Mouse (Mus musculus) adrenal gland, postnatal 36 days (tissue): ENCODE measurements around the gene Tia1. TPM values are rescaled to one million over a fixed set of nuclear protein-coding genes. Genes with fewer than 3 reads are reported as not detected.
A peak's percentile ranks its signal among the peaks of the same experiment; 100 is the strongest.
"Not testable (repeated sequence)": the region's sequence is repeated elsewhere in the genome, so short reads cannot be mapped to it uniquely, and the experiment has no call there.

Source experiments
- DNase-seq, 2 experiments: peaks; one replicate each; pipeline ENCODE4 v3.0.0; 2021; ENCODE audit warnings: mixed read lengths in 1 of 2
- long read RNA-seq, 2 experiments: library from polyadenylated mRNA; stranded (forward); transcript quantifications; one replicate each; pipeline ENCODE4 v2.0.0; 2021; ENCODE audit warnings: borderline sequencing depth in 2 of 2
- total RNA-seq, 2 experiments: library from RNA; stranded (reverse); gene quantifications; 2 replicates each; pipeline ENCODE4 v1.2.3; 2021

Gene Tia1
- total RNA-seq = 10 to 100 TPM; 36.2 to 53.6 TPM
- long read RNA-seq, experiment 1, full-length matches to known transcripts = 14 of 22 reads
- long read RNA-seq, experiment 1, partial matches to known transcripts = 2 of 22 reads
- long read RNA-seq, experiment 1, other reads (novel, unspliced or antisense) = 6 of 22 reads
- long read RNA-seq, experiment 2, full-length matches to known transcripts = 5 of 9 reads
- long read RNA-seq, experiment 2, partial matches to known transcripts = 1 of 9 reads
- long read RNA-seq, experiment 2, other reads (novel, unspliced or antisense) = 3 of 9 reads

DNA sequence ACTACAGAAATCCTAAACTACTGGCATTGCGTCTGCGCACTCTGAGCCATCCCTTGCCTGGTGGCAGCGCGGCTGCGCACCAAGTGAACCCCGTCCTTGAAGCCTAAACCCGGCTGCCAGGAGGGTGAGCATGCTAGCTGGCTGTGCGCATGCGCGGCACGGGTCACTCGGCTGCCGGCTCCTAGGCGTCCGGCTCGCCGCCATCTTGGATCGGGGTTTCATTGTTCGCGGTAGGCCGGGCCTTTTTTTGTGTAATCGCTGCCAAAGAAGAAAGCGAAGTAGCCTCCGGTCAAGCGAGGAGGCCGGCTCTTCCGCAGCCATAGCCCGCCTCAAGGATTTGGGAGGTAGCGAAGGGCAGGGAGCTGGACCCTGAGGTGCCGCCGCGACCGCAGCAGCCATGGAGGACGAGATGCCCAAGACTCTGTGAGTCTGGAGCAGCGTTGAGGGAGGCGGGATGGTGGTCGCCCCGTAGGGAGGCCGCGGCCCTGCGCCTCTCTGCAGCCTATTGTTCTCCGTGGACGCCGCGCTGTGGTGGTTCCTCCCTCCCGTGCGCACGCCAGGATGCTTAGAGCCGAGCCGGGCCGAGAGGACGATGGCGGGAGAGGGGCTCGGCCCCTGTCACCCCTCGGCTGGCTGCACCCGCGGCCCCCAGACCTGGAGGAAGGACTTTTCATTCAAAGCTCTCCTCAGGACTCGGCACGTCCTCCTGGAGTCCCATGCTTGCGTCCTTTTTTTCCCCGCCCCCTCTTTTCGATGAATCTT, at the start of gene Tia1:
Gene Tia1 (plus strand): TSS at position 120 of the 762 bp plus-strand sequence.
- peak; percentile 99 for DNase-seq

DNA sequence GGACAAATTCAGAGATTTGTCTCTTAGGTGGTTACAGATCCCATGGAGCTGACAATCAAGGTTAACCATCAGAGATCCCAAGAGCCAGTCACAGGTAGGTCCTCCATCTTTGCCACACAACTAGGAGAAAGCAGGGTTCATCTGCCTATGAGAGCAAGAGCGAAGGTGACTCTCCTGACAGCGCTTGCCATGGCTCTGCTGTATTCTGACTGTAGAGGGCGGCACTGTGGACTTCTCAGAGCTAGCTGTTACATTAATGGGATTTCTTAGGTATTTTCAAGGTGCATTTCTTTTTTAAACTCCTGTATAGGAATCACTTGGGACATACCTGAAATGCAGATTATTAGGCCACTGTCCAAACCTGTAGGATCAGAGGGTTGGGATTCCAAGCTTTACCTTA, 49.1 kb upstream of the Tia1 start:
- DNase-seq = no peak

GRCm38 (mm10) chr6:86356956-86357355, 47.1 kb upstream of the Tia1 start:
- DNase-seq = no peak

- peak in 1 of 2 experiments; percentile 20 for DNase-seq
Observed at GRCm38 (mm10) chr6:86360691-86361090, 43.3 kb upstream of the Tia1 start.

- DNase-seq = no peak
Observed at GRCm38 (mm10) chr6:86361373-86361772, 42.6 kb upstream of the Tia1 start.

- DNase-seq = peak; percentile 80 to 84
Observed at GRCm38 (mm10) chr6:86364442-86365141, 39.4 kb upstream of the Tia1 start.

GRCm38 (mm10) chr6:86365371-86366124, 38.5 kb upstream of the Tia1 start, which contains the start of gene Fam136a:
Gene Fam136a (plus strand): TSS chr6:86365646.
- peak; percentile 97 to 98 for DNase-seq

- peak; percentile 88 to 89 for DNase-seq
Observed at GRCm38 (mm10) chr6:86366125-86366852, 37.7 kb upstream of the Tia1 start.

- DNase-seq = no peak
Observed at GRCm38 (mm10) chr6:86366853-86367249, 37.2 kb upstream of the Tia1 start.

DNA sequence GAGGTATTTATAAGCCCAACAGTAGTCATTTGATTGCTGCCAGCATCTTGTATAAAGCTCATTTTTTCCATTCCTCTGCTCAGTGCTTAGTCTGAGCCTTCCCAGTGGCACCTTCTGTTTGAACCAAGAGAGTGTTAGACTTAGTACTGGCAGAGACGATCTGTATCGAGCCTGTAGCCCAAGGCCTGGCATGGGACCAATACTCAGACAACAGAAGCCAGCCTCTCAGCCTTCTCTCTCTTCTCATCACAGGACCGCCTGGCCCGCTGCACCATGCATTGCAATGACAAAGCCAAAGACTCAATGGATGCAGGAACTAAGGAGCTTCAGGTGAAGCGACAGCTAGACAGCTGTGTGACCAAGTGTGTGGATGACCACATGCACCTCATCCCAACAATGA, 35.5 kb upstream of the Tia1 start:
- no peak for DNase-seq

DNA sequence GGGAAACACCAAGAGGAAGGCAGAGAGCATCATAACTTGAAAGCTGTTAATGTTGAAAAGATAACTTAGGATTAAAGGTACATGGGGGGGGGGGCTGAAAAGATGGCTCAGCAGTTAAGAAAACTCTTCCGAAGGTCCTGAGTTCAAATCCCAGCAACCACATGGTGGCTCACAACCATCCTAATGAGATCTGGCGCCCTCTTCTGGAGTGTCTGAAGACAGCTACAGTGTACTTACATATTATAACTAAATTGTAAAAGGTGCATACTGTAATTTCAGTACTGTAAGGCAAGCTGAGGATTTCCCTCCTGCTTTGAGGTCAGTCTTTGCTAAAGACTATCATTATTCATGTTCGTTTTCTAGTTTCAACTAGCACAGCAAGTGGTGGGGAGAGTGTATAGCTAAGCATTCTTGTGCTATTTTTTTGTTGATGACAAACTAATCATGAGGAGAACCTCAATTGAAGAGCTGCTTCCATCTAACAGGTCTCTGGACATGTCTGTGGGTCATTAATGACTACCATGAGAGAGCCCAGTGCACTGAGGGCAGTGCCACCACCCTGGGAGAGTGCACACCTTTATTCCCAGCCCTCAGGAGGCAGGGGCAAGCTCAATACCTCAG, 33.8 kb upstream of the Tia1 start:
- peak; percentile 22 to 27 for DNase-seq

DNA sequence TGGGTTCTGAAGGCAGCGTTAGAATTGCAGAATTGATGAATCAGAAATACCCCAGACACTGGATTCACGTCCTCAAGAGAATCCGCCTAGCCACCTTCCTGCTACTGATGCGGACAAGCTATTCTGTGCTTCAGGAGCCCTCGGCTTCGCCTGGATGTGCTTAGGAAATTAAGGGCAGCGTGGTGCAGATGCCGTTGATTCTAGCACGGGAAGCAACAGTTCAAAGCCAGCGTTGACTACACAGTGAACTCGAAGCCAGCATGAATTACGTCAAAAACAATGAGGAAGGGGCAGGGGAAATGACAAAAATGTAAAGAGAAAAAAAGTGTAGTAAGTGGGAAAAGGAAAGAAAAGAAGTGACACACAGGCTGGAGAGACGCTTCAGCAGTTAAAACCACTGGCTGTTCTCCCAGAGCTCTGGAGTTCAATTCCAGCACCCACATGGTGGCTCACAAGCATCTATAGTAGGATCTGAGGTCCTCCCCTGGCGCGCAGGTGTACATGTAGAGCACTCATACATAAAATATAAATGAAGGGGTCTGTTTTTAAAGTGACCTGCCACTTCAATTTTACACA, 33.2 kb upstream of the Tia1 start, which contains the start of gene Snrpg:
Gene Snrpg (plus strand): TSS at position 541 of the 576 bp plus-strand sequence.
- peak in 1 of 2 experiments; percentile 14 for DNase-seq

GRCm38 (mm10) chr6:86371340-86371911, 32.6 kb upstream of the Tia1 start:
- peak; percentile 96 to 97 for DNase-seq

DNA sequence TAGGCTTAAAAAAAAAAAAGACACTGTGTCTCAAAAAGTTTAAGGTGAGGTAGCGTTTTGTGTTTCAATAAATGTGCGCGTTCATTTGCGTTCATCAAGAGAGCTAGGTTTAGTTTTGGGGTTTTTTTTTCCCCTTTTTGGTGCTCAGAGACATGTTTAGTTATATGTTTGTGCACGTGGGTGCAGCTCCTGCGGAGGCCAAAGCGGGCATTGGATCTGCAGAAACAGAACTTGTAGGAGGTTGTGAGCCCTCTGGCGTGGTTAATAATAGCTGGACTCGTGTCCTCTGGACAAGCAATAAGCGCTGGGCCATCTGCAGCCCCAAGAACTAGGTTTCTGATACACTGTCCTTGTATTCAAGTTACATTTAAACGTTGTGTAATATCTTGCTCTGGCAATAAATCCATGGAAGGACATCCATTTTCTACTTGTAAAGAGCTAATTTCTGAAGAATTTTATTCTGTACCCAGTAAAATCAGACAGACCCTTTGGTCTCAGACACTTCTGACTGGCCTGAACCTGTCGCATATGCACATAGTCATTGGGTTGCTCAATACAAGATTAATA, 32.0 kb upstream of the Tia1 start:
- peak; percentile 9 to 48 for DNase-seq

DNA sequence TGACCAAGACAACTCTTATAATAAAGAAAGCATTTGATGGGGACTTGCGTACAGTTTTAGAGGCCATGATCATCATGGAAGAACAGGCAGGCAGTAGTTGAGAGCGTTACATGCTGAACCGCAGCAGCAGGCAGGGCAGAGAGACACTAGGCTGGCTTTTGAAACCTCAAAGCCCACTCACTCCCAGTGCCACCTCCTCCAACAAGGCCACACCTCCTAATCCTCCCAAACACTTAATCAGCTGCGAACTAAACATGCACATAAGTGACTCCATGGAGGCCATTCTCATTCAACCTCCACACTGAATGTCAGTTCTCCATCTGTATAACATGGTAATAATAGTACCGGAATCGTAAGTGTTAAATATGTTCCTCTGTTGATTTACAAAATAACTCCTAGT, 30.5 kb upstream of the Tia1 start:
- DNase-seq = no peak

DNA sequence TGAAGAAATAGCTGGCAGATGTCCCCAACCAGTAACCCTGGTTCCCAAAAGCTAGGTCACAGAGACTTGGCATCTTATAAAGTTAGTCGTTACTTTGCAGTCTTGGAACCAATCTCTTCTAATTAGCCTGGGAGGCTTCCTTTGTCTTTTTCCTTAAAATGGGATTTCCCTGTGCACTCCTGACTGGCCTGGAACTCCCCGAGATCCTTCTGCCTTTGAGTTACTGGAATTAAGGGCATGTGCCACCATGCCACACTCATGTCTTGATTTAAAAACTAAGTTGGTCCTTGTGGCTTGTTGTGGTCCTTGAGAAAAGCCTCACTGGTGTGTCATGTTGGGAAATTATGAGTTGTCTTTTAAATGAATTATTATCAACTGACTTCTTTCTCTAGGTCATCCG, 25.7 kb upstream of the Tia1 start:
- DNase-seq = peak in 1 of 2 experiments; percentile 27

GRCm38 (mm10) chr6:86380112-86380511, 23.9 kb upstream of the Tia1 start:
- not testable (repeated sequence) for DNase-seq

DNA sequence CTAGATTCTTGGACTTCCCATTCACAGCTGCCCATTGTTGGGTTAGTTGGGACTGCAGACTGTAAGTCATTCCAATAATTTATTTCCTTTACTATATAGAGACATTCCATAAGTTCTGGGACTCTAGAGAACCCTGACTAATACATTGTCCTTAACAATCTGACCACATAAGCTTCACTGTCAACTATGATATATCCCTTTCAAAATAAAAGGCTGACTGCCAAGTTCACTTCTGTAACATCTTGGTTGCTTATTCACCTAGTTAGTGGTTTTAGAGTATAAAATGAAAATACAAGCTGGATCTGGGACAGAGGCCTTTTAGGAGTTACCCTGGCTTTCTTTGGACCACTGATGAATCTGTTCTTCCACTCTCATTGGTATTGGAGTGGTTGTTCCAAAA, 21.5 kb upstream of the Tia1 start:
- DNase-seq = no peak

- DNase-seq = no peak
Observed at GRCm38 (mm10) chr6:86383370-86383769, 20.6 kb upstream of the Tia1 start.

DNA sequence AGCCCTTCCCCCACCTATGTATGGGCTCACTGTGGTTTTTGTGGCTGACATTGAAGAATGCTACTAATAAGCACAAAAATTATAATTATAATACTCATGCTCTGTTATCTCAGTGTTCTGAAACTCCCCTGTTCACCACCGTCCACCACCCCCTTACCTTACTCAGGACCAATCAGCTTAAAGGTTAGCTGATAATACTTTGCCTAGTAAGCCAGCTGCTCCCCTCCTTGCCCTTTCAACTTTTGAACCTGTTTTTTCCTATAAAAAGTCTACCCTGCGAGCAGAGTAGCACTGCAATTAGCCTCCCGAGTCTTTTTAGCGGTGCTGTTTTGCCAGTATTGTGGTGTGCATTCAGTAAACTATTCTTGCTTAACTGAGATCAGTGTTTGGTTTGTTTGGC, 19.3 kb upstream of the Tia1 start:
- DNase-seq = no peak
